Mouse (Mus musculus) lung, postnatal 4 days (tissue): Measurements from ENCODE around the gene Gstcd.
A peak's percentile ranks its signal among the peaks of the same experiment; 100 is the strongest.

Source experiments
- DNase-seq, 2 experiments: peaks; one replicate each; pipeline ENCODE4 v3.0.0; 2021

Gstcd gene

DNA sequence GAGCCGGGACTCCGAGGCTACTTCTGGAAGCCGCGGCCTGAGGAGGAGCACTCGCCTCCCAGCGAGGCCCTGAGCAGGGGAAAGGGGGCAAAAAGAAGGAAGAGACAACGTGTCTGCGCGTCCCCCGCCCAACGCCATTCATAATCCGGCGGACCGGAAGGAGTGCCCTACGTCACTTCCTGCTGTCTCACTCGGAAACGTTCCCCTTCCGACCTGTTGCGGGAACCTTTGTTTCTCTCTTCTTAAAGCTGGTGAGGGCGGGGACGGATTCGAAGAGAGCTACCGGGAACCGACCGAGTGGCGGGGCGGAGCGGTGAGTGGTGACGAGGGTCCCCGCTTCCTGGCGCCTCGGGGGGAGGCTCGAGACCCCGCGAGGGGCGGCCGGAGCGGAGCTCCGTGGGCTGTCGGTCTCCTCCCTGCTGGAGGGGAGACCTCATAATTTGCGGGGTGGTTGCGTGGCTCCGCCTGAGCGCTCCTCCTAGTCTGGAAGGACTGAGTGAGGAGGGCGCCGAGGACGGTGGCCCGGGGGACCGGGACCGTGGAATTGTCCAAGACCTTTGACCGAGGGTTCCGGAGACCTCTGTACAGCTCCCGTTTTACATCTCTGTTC lies at the start of gene Gstcd, which contains the start of gene Ints12:
Gene Gstcd (minus strand): TSS at position 370 of the 610 bp plus-strand sequence.
Gene Ints12 (plus strand): TSS at position 177 of the 610 bp plus-strand sequence.
- peak; percentile 93 to 94 for DNase-seq

DNA sequence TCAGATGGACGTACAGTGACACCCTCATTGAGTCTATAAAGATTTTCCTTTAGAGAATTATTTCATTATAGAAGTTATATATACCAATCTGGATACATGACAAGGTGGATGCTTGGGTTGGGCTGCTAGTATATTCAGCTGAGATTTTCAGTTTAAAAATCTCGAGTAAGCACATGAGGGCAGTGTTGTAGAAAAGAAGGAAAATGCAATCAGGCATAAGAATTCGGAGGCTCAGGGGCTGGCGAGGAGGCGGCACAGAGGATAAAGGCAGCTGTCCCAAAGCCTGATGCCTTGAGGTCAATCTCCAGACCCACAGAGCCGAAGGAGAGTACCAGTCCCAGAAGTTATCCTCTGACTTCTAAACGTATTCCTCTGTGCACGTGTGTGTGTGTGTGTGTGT lies 40.8 kb upstream of the Gstcd start:
- DNase-seq = no peak

DNA sequence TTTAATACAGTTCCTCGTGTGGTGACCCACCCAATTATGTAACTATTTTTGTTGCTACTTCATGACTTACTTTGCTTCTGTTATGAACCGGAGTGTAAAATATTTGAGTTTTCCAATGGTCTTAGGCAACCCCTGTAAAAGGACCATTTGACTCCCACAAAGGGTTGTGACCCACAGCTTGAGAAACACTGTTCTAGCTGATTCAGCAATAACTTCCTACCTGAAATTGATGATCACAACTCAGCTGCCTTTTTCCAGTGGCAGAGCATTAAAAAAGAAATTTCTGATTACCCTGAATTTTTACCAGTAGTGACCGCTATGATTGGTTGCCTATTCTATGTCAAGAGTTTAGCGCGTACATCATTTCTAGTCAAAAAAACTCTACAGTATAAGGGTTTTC lies 39.5 kb upstream of the Gstcd start:
- DNase-seq = no peak

DNA sequence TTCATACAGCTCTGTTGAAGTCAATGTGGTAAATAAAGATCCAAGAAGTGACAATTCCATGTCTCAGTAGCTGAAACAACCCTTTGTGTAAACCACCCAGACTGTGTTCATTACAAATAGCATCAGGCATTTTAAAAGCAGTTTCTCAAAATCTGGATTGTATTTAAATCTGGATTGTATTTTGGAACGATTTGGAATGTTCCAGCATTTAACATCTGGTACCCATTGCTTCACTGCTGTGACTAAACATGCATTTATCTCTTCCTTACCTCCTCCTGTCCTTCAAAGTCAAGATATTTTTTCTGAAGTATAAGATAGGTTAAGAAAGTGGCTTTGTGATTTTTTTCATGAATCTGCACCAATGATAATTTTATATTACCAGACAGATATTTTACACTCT lies 21.4 kb upstream of the Gstcd start:
- DNase-seq = no peak

DNA sequence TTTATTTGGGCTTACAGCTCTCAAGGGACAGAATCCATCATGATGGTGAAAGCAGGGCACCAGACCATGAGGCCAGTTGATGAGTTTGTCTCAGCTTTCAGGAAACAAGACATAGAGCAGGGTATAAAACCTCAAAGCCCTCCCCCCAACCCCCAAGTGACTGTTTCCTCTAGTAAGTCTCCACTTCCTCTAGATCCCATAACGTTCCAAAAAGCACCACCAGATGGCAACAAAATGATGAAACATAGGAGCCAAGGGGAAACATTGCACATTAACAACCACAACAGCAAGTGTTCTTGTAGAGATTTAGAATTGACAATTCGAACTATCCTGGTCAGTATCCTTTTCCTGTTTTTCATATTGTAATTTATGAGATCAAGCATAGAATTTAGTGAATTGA lies 19.9 kb upstream of the Gstcd start:
- peak in 1 of 2 experiments; percentile 32 for DNase-seq

DNA sequence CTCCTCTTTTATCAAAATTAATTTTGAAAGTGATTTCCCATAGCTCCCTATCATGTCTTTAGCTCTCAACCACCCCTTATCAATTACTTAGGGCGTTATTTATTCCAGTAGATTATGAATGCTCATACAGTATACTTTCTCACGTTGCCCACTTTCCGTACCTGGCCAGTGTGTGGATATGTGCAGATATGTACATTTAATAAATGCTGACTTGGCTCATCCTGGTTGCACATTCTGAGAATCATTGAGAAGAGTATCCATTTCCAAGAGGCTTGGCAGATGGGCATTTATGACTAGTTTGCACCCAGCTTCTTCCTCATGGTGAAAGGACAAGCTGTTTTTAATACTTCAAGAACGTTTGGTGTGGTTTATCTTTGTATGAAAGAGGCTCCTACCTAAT lies 18.0 kb upstream of the Gstcd start:
- DNase-seq = no peak

DNA sequence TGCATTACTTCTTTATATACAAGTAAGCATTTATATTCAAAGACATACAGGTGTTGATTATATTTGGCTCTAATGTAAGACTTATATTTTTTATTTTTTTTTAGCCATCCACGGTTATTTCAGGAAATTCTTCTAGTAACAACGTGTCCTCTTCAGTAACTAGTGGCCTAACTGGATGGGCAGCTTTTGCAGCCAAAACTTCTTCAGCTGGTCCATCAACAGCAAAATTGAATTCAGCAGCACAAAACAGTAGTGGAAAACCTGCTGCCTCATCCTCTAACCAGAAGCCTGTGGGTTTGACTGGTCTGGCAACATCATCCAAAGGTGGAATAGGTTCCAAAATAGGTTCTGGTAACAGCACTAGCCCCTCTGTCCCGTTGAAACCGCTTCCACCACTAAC lies 16.9 kb upstream of the Gstcd start:
- peak; percentile 13 to 27 for DNase-seq

DNA sequence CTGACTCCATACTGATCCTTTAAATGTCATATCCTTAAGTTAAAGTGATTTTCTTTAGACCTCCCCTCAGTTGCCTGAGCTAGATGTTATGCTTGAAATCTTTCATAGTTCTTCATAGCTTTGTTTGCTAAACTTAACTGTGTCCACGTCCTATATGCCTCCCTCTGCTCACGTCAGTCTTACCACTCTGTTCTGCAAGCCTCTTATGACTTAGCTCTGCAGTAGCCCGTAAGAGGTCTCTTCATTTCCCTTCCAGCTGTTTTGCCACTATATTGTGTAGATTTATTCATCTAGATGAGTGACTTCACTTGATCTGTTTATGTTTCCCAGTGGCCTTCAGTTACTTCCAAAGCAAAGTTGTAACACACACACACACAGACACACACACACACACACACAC lies 12.6 kb upstream of the Gstcd start:
- no peak for DNase-seq

DNA sequence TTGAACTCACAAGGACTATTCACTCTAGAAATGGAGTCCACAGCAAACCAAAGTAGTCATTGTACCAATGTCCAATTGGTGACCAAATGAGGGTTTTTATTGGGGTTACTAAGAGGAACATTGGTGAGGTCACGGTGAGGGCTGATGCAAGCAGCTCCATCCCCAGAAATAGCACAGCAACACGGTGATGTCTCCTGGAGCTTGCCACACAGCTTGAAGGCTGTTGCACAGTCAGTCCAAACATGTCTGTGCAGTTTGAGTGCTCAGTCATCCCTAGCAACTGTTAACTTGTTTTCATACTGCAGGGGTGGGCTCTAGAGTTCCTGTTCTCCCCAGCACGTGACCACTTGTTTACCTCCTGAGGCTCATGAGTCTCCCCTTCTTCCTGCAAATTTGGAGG lies 11.9 kb upstream of the Gstcd start:
- DNase-seq = no peak

DNA sequence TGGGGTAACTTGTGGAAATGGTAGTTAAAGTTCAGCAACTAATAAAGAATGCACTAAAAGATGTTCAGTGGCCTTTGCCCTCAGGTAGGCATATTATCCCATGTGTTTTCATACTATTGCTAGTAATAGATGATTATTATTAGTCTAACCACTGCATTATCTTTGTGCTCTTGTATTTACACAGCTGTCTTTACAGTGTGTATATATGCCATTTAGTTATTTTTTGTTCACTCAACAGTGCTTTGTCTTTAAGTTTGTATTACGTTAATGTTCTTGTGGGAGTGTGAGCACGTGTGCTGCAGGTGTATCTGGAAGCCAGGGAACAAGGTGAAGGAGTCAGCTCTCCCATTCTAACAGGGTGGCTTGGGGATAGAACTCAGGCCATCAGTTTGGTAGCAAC lies 7.1 kb upstream of the Gstcd start:
- no peak for DNase-seq

DNA sequence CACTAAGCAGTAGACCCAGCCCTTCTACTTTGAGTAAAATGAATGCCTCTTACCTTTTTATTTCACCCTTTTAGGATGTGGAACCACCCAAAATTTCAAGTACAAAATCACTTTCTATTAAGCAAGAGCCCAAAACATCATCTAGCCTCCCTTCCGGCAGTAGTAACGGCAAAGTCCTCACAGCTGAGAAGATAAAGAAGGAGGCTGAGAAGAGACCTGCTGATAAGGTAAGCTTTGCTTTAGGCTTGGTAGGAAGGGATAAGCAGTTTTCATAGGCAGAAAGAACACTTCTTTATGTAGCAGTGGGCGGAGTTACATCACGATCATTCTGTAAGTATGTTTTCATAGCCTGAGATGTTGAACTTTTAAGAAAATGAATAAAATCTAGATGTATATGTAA lies 6.5 kb upstream of the Gstcd start:
- DNase-seq = no peak

DNA sequence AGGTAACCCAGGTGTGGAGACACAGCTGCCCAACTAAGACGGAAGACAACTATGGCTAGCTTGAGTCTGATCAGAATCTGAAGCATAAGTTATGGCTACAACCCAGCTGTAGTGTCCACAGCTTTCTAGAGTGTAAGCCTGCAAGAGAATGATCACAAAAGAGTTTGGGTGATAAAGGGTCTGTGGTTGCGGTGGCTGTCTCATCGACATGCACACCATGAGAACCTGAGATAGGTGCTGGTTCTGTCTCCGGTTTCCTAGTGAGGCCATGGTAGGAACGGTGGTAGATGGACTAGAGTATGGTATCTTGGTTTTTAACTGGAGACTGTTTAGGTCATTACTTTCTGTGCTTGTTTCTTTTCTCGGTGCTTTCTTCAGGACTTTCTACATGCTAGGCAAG lies 6.1 kb upstream of the Gstcd start:
- DNase-seq = no peak

DNA sequence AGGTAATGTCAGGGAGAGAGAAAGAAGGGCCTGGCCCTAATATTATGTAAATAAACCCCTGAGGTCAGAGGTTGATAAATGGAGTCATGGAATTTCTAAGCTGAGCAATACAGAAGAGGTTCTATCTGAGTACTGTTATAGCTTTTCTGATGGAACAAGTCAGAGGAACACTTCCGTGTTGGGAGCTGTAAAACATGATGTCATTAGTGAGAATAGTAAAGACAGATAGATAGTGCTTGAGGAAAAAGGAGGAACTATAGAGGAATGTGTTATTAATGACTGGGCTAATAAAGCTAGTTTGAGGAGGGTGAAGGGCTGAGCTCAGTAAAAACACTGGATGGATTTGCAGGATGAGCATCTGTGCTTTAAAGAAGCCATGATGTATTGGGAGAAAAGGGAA lies 2.5 kb upstream of the Gstcd start:
- DNase-seq = no peak

DNA sequence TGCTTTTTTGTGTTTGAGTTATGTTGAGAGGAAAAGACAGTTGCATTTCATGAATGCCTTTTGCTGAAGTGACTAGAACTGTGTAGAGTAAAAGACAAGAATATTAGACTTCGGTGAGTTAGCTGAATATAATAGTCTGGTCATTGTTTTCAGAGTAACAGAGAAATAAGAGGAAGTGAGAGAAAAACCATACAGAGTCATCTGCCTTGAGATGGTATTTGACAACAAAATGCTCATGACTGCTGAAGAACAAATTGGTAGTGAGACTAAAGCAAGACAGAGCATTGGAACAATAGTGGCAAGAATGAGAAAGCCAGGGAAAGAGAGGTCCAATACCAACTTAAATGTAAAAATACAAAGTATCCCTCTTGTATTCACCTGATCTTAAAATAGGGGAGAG lies 1.1 kb upstream of the Gstcd start:
- no peak for DNase-seq

DNA sequence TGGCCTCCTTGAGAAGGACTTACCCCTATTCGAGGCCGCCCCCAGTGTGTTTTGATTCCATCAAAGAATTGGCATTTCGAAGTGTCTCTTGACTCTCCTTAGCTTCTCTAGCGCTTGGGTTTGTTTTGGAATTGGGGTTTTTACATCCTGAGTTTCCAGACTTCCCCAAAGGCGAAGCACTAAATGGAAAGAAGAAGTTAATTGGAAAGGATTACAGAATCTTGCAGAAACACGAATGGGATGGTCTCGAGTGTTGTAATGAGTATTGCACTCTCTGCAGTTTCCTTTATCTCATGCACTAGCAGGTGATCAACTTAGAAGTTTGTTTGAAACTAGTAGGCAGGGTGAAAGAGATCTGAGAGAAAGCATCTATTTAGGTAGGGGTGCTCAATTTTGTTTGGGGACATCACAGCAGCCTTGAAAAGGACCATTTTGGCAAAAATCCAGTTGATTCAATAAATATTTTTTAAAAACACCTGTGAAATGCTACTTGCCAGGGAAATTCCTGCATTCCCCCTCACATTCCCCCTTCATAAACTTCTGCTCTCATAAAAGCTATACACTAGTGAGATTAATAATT lies 531 bp upstream of the Gstcd start:
- DNase-seq = no peak

DNA sequence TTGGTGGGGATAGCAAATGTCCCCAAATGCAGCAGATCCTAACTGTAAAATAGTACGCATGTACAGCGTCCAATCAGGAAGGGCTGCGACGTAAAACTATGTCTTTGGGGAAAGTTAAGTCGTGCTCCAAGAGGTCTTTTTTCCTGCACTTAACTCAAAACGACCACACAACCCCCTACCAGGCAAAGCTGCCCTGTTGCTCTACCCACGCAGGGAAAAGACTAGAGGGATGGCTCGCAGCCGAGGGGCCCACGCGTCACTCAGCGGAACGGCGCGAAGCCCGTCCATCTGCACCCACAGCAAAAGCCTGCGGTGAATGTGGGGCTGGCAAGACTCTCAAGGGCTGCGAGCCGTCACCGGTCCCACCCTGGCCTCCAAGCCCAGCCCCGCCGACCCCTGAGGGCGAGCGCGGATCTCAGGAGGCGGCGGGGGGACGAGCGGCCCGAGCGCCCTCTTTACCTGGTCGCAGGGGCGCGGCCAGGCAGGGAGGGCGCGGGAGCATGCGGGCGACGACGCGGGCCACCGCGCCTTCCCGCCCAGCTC lies 641 bp downstream of the Gstcd start:
- DNase-seq = no peak

DNA sequence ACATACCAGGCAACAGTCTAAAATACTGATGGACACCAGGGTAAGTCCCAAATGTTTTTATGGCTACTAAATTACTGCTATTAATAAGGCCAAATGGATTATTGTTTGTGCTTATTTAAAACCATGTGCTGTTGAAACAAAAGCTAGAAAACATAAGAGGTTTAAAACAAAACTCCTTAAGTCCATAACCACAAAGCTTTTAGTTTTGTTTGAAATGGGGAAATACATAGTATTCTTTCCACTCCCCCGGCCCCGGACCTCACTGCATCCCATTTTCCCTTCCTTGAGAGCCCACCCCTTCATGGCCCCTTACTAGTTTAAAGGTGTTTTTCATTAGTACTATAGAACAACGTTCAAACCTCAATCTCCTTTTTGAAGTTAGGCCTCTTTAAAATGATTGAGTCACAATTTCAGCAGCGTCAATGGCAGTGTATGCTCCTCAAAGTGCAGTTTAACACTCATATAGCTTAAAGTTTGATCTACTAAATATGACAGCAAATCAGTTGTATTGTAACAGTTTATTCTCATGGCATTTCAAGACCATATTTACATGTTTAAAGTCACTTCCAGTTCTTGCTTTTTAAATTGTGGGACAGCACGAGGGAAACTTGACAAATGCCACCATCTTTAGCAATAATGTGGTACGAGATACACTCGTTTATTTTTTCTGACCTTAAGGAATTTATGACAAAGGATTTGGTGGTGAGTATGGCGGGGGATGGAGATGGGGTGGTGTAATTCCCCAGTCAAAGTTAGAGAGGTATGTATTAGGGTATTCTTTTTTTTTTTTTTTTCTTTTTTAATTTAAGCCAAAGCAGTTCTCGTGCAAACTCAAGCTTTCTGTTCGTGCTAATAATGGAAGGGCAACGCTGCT lies 1.3 kb downstream of the Gstcd start:
- DNase-seq = no peak

DNA sequence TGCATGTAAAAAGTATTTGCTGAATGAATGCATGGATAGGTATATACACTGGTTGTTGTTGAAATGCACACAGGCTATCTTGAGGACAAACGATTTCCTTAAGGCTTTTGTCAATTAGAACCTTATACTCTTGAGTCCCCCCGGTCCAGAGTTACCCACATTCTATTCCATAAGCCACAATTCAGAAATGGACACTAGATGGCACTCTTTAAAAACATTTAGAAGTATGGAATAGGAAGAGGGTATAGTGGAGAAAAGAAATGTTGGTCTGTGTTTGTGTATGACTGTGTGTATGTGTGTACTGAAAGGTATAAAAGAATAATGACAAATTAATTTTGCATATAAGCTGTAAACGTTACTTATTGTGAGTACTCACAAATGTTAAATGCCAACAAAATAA lies 6.0 kb downstream of the Gstcd start:
- no peak for DNase-seq

DNA sequence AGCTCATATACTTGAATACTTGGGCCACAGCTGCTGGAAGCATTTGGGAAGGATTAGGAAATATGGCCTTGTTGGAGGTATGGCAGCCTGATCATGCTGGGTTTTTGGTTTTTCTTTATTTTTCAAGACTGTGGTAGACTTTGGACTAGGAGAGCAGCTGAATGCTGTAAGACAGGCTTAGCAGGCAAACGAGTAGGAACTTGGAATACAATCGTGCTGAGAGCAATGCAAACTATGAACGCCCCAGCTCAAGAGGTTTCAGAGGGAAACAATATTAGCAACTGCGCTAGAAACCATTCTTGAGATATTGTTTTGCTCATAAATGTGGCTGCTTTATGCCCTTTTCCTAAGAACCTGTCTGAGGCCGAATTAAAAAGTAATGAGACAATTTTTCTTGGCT lies 9.1 kb downstream of the Gstcd start:
- no peak for DNase-seq

DNA sequence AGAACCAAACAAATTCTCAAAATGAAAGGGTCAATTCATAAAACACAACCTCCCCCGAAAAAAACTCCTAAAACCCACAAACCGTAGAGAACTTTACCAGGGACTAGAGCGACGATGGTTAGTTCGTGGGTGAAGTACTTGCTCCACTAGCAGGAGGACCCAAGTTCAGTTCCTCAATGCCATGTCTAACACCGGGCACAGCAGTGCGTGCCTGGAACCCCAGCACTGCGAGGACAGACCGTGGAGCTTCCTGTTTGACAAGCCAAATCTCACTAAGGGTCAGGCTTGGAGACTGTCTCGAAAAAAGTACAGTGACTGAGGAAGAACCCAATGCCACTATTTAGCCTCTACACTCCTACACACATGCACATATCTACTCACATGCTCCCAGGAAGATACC lies 16.3 kb downstream of the Gstcd start:
- no peak for DNase-seq

DNA sequence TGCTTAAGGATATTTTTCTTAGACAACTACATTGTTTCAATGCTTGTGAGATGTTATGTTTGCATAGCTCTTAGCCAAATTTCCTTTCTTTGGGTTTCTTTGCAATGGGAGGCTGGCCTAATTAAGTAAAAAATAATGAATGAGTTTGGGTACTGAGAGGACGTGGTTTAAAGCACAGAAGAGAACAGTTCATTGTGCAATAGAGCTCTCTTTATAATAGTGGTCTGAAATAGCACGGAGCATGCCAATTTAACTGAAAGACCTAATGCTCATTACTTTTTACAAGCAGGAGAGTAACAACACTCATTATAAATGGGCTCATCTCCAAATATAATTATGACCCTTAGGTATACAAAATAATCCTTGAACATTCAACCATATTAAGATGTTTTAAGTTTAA lies 39.8 kb downstream of the Gstcd start:
- DNase-seq = no peak

DNA sequence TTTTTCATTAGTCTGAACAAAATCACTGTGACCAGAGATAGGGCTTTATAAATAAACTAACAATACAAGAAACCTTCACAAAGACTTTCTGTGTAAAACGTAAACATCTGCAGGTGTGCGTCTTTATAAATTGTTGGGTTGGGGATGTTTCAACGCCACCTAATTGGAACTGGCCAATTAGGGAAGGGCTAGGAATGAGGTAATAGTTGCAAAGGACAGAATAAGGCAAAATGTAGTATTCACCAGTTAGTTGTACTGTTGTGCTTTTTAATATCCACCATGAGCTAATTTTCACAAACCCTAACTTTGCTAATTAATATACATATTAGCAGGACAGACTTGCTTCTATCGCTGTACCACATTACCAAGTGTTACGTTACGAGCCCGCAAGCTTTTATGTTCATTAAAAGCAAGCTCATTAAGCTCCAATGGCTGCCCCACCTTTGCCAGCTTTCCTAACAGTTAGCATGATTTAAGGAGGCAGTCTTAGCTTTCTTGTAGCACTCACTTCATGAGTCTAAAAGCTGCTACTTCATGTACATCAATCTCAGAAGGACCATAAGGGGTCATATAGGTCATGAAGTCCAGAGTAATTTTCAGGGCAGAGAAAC lies 58.6 kb downstream of the Gstcd start:
- DNase-seq = no peak

DNA sequence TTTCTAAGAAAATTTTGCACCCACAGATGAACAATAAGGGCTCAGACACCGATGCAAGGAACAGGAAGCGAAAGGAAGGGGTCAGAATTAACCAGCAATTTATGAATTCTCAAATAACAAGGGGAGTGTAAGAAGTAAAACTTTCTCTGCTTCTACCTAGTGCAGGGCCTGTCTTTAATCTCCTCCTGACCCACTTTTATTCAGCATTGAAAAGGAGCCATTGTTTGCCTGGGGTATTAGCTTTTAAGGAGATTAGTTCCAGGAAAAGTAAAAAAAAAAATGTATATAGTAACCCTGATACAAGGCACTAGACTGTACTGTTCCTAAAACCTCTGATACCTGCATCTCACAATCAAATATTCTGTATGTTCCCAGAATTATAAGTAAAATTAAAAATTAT lies 64.9 kb downstream of the Gstcd start:
- no peak for DNase-seq

DNA sequence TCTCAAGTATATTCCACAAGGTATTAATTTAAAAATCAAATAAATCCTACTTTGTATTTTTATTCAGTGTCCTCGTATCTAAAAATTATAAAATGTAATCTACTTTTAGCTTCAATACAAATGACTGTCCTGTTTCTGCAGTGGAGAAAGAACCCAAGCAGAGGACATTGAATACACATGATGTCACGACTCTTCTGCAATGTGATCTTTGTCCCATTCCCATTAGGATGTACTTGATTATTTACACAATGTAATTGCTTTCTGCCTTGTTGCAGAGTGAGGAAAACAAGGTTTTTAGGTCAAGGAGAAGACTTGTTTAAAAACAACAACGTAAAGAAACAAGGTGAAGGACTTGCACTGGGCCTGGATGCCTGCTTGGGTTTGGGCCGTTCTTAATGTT lies 84.6 kb downstream of the Gstcd start:
- no peak for DNase-seq
